Mouse (Mus musculus): Measurements from ENCODE around the gene Gnaq. TPM values are rescaled to one million over a fixed set of nuclear protein-coding genes. Genes with fewer than 3 reads are reported as not detected.

Gene Gnaq
- polyA plus RNA-seq, 1 experiment from 2014 or later: 26.7 TPM

GRCm38 (mm10) chr19:16322986-16323385 is 190.4 kb downstream of the Gnaq start:
- 0 out of 2 replicates have a peak, but pooled peaks cover 6% of the 10 kb centered on the region for H3K36me3 ChIP-seq
- WGBS: 86% methylated on average over 6 of the region's 6 CpGs
- no peaks in the 10 kb centered on the region for H3K27me3 ChIP-seq (ENCODE audit: insufficient read depth, poor library complexity, severe bottlenecking)
- H3K27ac ChIP-seq: no peak overlapping the region
- DNase-seq (ENCODE audit: low spot score): no peak
- H3K4me3 ChIP-seq: no peak overlapping the region
- peaks cover 26% of the 10 kb centered on the region for H3K4me1 ChIP-seq (replicated peaks)
- no peaks in the 10 kb centered on the region for H3K9me3 ChIP-seq

- no peaks in the 10 kb centered on the region for H3K27me3 ChIP-seq (ENCODE audit: insufficient read depth, poor library complexity, severe bottlenecking)
- H3K4me3 ChIP-seq: no peak overlapping the region
- 92% methylated on average over 3 of the region's 3 CpGs for WGBS
- H3K36me3 ChIP-seq: 0 out of 2 replicates have a peak, but pooled peaks cover 6% of the 10 kb centered on the region
- DNase-seq (ENCODE audit: low spot score): no peak
- no peaks in the 10 kb centered on the region for H3K9me3 ChIP-seq
- H3K4me1 ChIP-seq (replicated peaks): peaks cover 25% of the 10 kb centered on the region
- H3K27ac ChIP-seq: no peak overlapping the region
Measured at GRCm38 (mm10) chr19:16324239-16324638, 191.6 kb downstream of the Gnaq start.

GRCm38 (mm10) chr19:16325911-16326310 is 193.3 kb downstream of the Gnaq start:
- H3K4me3 ChIP-seq: no peak overlapping the region
- peaks cover 25% of the 10 kb centered on the region for H3K4me1 ChIP-seq (replicated peaks)
- H3K27ac ChIP-seq: no peak overlapping the region
- WGBS: 70% methylated on average over 8 of the region's 8 CpGs
- H3K27me3 ChIP-seq (ENCODE audit: insufficient read depth, poor library complexity, severe bottlenecking): no peaks in the 10 kb centered on the region
- H3K36me3 ChIP-seq: 0 out of 2 replicates have a peak, but pooled peaks cover 3% of the 10 kb centered on the region
- no peak for DNase-seq (ENCODE audit: low spot score)
- no peaks in the 10 kb centered on the region for H3K9me3 ChIP-seq

DNA sequence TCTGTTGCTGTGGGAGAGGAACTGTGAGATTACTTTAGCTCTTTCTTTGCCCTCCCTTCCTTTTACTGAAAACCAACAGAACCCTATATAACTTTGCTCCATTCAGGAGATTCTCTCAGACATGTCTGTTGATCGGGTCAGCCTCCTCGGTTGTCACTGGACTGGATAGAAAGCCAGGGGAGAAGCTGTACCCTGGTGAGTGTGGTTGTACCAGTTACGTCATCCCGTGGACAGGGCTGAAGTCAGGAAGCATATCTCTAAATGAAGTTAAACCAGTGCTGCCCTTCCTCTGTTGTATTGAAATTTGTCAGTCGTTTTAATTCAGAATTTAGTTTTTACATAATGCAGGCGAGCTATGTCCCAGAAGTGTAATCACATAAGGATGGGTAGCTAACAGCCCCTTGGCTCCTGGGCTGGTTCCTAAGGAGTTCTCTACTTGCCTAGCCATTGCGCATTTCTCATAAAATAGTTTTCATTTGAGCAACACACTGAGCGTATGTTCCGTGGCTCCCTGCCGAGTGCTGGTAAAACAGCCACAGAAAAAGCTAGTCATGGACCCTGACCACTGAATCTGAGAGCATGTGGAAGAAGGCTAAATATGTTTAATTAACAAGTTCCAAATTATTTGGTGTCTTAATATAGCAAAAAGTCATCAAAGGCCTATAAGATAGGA is 194.9 kb downstream of the Gnaq start:
- DNase-seq (ENCODE audit: low spot score): no peak
- no peaks in the 10 kb centered on the region for H3K36me3 ChIP-seq
- no peaks in the 10 kb centered on the region for H3K27me3 ChIP-seq (ENCODE audit: insufficient read depth, poor library complexity, severe bottlenecking)
- no peaks in the 10 kb centered on the region for H3K9me3 ChIP-seq
- WGBS: 82% methylated on average over 10 of the region's 10 CpGs
- peaks cover 25% of the 10 kb centered on the region for H3K4me1 ChIP-seq (replicated peaks)
- no peak overlapping the region for H3K4me3 ChIP-seq
- H3K27ac ChIP-seq: no peak overlapping the region

DNA sequence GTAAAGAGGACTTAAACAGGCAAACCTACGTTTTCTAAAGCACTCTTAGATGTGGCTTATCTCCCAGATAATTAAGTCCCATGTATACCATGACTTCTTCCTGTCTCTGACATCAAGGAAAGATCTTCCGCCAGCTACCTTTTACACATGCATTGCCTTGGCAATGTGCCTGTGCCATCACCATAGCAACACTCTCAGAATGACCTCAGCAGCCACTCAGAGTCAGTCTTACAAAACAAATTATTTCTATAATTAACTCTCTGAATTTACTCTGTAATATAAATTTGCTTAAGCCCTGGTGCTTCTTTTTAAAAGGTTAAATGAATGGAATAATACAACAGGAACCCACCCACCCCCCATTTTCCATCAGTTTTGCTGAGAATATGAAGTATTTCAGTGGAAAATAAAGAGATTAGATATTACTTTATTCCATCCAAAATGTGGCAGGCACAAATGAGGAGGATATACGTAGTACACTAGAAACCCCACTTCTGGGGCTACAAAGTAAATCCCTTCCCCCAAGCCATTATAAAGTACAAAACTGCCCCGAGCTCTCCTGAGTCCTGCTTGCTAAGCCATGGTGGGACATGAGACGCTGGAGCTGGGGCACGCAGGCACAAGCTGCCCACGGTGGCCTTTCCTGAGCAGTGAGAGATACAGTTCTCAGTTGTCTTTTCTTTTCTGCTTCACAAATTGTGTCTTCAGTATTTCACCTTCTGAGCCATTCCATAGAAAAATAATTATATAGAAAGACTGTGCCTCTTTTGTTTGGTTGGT is 195.6 kb downstream of the Gnaq start:
- Histone ChIP-seq H3K27me3 (ENCODE audit: insufficient read depth, poor library complexity, severe bottlenecking) (no peaks in the 10 kb centered on the region), H3K4me3 (no peak overlapping the region), H3K9me3 (no peaks in the 10 kb centered on the region), H3K4me1 (replicated peaks) (peaks cover 25% of the 10 kb centered on the region), H3K27ac (no peak overlapping the region), H3K36me3 (peaks cover under 1% of the 10 kb centered on the region)
- DNase-seq (ENCODE audit: low spot score): no peak
- 82% methylated on average over 7 of the region's 7 CpGs for WGBS

GRCm38 (mm10) chr19:16329056-16329455 is 196.4 kb downstream of the Gnaq start:
- H3K9me3 ChIP-seq: no peaks in the 10 kb centered on the region
- H3K27me3 ChIP-seq (ENCODE audit: insufficient read depth, poor library complexity, severe bottlenecking): no peaks in the 10 kb centered on the region
- no peak overlapping the region for H3K27ac ChIP-seq
- H3K36me3 ChIP-seq: peaks cover 9% of the 10 kb centered on the region
- no peak overlapping the region for H3K4me3 ChIP-seq
- peaks cover 25% of the 10 kb centered on the region for H3K4me1 ChIP-seq (replicated peaks)
- no peak for DNase-seq (ENCODE audit: low spot score)

GRCm38 (mm10) chr19:16329648-16330047 is 197.0 kb downstream of the Gnaq start:
- Histone ChIP-seq H3K9me3 (no peaks in the 10 kb centered on the region), H3K4me3 (no peak overlapping the region), H3K4me1 (replicated peaks) (peaks cover 25% of the 10 kb centered on the region), H3K27ac (no peak overlapping the region), H3K36me3 (peaks cover 15% of the 10 kb centered on the region), H3K27me3 (ENCODE audit: insufficient read depth, poor library complexity, severe bottlenecking) (no peaks in the 10 kb centered on the region)
- 91% methylated on average over 6 of the region's 6 CpGs for WGBS
- no peak for DNase-seq (ENCODE audit: low spot score)

GRCm38 (mm10) chr19:16330161-16330560 is 197.5 kb downstream of the Gnaq start:
- Histone ChIP-seq H3K9me3 (no peaks in the 10 kb centered on the region), H3K36me3 (peaks cover 20% of the 10 kb centered on the region), H3K27ac (no peak overlapping the region), H3K27me3 (ENCODE audit: insufficient read depth, poor library complexity, severe bottlenecking) (no peaks in the 10 kb centered on the region), H3K4me3 (no peak overlapping the region), H3K4me1 (replicated peaks) (peaks cover 25% of the 10 kb centered on the region)
- no peak for DNase-seq (ENCODE audit: low spot score)
- 91% methylated on average over 7 of the region's 7 CpGs for WGBS

- 89% methylated on average over 6 of the region's 6 CpGs for WGBS
- Histone ChIP-seq H3K27ac (no peak overlapping the region), H3K36me3 (peaks cover 25% of the 10 kb centered on the region), H3K9me3 (no peaks in the 10 kb centered on the region), H3K4me3 (no peak overlapping the region), H3K4me1 (replicated peaks) (peaks cover 16% of the 10 kb centered on the region), H3K27me3 (ENCODE audit: insufficient read depth, poor library complexity, severe bottlenecking) (no peaks in the 10 kb centered on the region)
- no peak for DNase-seq (ENCODE audit: low spot score)
Measured at GRCm38 (mm10) chr19:16331047-16331446, 198.4 kb downstream of the Gnaq start.

DNA sequence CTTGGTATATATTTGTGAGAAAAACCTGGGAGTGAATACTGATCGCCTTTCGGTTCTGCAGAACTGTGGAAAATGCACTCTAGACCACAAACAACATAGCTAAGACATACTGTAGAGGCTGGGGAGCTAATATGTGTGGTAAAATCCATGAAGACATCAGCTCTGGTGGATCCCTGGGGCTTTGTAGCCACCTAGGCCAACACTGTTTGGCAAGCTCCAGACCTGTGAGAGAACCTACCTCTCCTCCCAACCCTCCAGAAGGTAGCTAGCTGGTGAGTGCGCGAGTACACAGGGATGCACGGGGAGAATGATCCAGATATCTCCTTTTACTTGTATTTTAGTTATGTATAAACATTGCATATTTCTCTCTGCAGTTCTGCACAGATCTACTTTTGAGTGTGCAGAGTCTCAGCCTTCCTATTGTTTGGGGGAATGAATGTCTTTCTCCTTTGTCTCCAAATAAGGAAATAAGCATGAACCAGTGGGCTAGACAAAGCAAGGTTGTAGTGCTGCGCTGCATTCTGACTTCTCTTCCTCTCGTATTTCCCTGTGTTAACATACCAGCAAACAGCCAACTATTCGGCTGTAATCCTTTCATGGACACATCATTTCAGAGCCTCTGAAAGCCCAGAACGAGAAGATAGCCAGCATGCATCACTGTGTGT is 205.4 kb downstream of the Gnaq start:
- Histone ChIP-seq H3K27me3 (ENCODE audit: insufficient read depth, poor library complexity, severe bottlenecking) (no peaks in the 10 kb centered on the region), H3K9me3 (no peaks in the 10 kb centered on the region), H3K27ac (peak overlapping the region; percentile 29; the same call in 1 of the 2 replicates), H3K4me3 (no peak overlapping the region), H3K36me3 (peaks cover 31% of the 10 kb centered on the region), H3K4me1 (replicated peaks) (no peaks in the 10 kb centered on the region)
- DNase-seq (ENCODE audit: low spot score): no peak
- WGBS: 88% methylated on average over 9 of the region's 9 CpGs

- Histone ChIP-seq H3K9me3 (no peaks in the 10 kb centered on the region), H3K36me3 (peaks cover 12% of the 10 kb centered on the region; the same call in 1 of the 2 replicates), H3K4me3 (no peak overlapping the region), H3K4me1 (replicated peaks) (no peaks in the 10 kb centered on the region), H3K27me3 (ENCODE audit: insufficient read depth, poor library complexity, severe bottlenecking) (no peaks in the 10 kb centered on the region), H3K27ac (no peak overlapping the region)
- 93% methylated on average over 4 of the region's 4 CpGs for WGBS
- no peak for DNase-seq (ENCODE audit: low spot score)
Measured at GRCm38 (mm10) chr19:16339954-16340586, 207.4 kb downstream of the Gnaq start.

GRCm38 (mm10) chr19:16342702-16343101 is 210.1 kb downstream of the Gnaq start:
- H3K9me3 ChIP-seq: no peaks in the 10 kb centered on the region
- H3K4me1 ChIP-seq (replicated peaks): no peaks in the 10 kb centered on the region
- 60% methylated on average over 2 of the region's 2 CpGs for WGBS
- no peaks in the 10 kb centered on the region for H3K27me3 ChIP-seq (ENCODE audit: insufficient read depth, poor library complexity, severe bottlenecking)
- H3K36me3 ChIP-seq: peaks cover 10% of the 10 kb centered on the region
- no peak for DNase-seq (ENCODE audit: low spot score)
- H3K27ac ChIP-seq: no peak overlapping the region
- no peak overlapping the region for H3K4me3 ChIP-seq
